Mouse (Mus musculus) E14TG2a.4 (cell line): Measurements from ENCODE around the gene Lgals7.

Experiments used
- CTCF ChIP-seq: conservative IDR thresholded peaks from 2 replicates; pipeline ENCODE4 v1.5.1; 2014; ENCODE audit warnings: low read length
- NANOG ChIP-seq: IDR thresholded peaks from 2 replicates; pipeline ENCODE4 v1.6.1; 2014; ENCODE audit warnings: borderline replicate concordance, low read length, mixed read lengths

GRCm38 (mm10) chr7:28819571-28819970, 44.1 kb upstream of the Lgals7 start:
- TF ChIP-seq CTCF (no peak), NANOG (no peak)
